Mouse (Mus musculus) thymus, postnatal 0 days (tissue): ENCODE data around the gene Stxbp3. TPM values are rescaled to one million over a fixed set of nuclear protein-coding genes. Genes with fewer than 3 reads are reported as not detected.

Source experiments
- DNase-seq: peaks from one replicate; pipeline ENCODE4 v3.0.0-alpha.2; 2015; ENCODE audit warnings: low spot score
- polyA plus RNA-seq: library from polyadenylated mRNA; unstranded; fragments of >200 nt; fragmentation: Nextera tagmentation; extraction: Ambion mirVana; gene quantifications from 2 replicates; pipeline ENCODE4 v1.2.1, GENCODE M21; 2015

The Stxbp3 gene
- polyA plus RNA-seq, 1 experiment from 2014 or later: 51.6 TPM

DNA sequence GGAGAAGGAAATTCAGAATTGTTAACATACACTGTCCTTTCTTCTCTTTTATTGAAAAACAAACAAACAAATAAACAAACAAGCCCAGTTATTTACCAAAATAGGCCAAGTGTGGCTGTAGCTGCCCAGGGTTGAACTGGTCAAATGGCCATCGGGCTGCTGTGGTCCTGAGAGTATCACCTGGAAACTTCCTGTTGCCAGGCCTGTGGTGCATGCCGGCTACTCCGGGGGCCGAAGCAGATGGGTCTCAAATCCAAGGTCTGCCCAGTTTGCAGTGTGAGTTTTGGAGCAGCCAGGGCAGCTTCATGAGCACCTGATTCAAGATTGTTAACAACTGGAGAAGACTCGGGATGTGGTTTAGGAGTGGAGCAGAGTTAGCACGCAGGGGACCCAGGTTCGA, 74.8 kb downstream of the Stxbp3 start:
- no peak for DNase-seq

DNA sequence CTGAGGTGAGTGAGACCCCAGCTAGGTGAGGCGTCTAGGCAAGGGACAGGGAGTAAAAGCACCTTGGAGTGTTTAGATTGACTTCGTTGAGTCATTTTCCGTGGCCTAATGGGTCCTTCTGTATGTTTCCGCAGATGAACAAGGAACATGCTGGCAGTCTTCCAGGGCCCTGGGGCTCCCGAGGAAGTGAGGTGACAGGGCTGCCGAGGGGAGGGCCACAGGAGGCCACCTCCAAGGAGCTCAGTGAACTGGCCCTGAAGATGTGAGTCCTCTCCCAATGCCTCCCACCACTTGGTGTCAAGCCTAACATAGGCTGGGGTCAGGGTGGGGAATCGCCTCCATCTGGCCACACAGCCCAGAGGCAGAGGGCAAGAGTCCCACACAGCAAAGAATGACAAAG, 75.3 kb downstream of the Stxbp3 start:
- DNase-seq: no peak

DNA sequence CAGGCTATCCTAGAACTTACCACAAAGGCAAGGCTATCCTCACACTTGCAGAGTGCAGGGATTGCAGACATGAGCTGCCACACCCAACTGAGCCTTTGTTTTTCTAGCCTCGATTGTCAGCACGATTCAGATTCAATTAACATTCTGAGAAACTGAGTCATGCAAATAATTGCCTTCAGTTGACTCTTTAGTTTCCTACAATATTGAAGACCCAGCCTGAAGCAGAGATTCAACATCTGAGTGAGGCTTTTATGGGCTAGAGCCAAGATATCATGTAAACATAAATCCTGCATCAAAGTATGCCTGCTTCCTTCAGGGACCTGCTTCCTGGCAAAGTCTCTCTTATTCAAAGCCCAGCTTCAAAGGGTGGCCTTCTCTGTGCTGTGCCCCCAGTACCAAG, 76.6 kb downstream of the Stxbp3 start:
- DNase-seq: no peak

DNA sequence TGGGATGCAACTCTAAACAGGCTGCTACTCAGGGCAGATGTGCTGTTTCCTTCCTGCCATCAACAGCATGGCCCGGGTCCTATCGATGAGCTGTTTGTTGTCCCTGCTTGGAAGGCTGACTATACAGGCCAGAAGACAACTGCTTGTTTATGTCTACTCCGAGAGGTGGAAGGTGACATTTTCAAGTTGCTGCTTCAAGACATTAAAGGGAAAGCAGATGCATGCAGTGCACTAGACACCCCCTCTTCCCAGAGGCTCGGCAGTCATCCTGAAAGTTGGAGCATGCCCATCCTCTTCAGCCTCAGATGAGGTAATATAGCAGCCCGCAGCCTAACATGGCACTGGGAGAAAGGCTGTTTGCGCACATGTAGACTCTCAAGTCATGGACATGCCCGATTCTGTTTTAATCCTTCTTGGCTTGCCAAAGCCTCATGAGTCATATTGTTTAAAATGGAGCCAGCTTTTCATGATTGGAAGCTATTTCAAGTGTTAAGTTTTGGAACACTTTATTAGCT, 77.7 kb downstream of the Stxbp3 start:
- DNase-seq: no peak

DNA sequence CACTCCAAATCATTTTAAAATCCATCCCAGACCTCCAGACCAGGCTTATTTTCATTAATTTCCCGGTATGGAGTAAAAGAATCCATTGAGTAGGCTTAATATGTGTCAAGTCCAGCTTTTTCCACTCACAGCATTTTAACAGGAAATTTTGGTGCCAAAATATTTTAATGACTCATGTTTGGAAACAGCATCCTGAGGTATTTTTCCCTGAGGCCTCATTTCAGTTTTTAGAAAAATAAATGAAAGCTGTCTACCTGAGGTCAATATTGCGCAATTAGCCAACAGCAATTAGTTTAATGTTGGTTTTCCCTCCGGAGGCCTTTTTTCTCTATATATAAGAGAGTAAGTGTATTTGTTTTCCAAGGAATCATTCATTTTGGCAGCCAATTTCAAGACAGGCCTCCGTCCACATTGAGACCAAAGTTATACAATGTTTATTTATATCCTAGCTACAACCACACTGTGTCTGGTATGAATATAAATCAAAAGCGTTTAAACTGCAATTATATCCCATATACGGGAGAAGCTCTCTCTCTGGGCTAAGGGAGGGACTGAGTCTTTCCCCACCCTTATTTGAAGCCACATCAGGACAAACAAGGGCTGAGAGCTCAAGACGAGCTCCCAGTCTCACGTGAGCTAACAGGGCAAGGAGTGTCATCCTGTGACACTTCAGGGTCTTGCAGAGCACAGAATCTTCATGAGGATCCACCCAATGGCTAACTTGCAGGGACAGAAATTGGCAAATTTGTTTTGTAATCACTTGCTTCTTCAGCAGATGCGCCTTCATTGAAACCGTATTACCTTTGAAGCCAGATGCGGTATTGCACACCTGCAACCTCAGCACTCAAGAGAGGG, 80.5 kb downstream of the Stxbp3 start:
- no peak for DNase-seq

DNA sequence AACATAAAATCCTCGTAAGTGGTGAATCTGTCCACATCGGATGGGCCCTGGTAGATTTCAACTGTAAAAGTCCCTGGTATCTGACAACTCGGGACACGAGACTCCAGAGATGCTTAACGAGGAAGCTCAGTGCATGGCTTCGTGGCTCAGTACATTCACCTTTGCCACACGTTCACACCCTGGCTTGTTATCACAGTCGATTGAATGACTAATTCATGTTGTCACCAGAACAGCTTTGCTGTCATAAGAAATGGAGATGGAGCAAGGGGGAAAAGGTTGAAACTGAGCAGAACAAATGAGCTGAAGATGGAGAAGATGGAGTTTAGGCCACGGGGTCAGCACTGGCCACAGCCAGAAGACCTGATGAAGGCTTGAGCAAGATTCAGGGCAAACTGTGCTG, 82.8 kb downstream of the Stxbp3 start:
- no peak for DNase-seq

DNA sequence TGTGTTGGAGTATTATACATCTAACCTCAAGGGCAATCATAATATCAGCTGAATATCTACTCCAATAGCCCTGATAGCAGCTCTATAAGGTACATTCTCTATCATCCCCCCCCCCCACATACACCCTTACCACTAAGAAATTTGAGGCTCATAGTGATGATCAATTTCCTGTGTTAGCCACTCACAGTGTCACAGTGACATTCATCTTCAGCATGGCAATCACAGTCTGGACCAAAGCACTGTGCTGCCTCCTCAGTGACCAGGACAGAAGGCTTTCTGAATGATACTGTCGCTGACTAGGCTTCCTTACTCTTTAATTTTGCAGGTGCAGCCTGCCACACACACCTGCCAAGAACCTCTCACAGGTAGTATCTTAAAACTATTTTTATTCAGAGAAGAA, 84.2 kb downstream of the Stxbp3 start:
- no peak for DNase-seq

DNA sequence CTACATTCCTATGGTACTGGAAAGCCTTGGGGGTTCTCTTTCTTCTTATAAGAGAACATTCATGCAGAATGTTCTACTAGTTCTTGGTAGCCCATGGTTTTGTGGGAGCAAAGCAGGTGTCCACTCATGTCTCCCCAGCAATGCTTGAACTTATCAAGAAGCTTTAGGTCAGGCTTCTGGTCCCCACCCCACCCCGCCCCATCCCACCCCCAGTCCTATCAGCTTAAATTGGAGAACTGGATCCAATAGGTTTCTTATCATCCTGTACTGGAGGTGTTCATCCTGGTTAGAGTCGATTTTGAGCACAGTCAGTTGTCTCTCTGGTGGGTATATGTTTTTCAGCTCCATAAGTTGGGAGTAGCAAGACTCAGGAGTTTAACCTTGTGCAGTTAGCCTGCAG, 84.8 kb downstream of the Stxbp3 start:
- DNase-seq: no peak

DNA sequence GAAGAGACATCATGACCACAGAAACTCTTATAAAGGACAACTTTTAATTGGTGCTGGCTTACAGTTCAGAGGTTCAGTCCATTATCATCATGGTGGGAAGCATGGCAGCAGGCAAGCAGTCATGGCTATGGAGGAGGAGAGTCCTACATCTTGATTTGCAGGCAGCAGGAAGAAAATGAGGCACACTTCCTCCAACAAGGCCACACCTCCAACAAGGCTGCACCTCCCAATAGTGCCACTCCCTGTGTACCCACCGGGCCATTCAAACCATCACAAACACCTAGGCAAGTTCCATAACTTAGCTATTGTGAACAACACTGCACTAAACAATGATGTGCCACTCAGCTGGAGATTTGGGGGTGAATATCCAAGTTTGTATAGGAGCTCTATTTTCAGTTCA, 85.8 kb downstream of the Stxbp3 start:
- DNase-seq: no peak

DNA sequence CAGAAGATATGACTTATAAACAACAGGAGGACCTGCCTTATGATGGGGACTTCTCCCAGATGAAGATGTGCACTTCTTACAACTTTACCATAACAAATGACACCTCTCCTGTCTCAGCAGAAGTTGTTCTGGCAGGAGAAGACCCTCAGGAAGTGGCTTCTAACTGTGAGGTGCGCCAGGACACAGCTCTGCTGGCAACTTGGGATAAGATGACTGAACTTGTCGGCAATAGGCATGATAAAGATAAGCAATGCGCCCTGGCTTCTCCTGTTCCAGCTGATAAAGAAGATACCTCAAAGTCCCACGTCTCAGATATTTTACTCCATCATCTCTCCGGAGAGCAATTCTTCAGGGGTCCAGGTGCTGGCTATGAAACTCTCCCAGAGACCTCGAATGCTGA, 88.6 kb downstream of the Stxbp3 start:
- DNase-seq: no peak

DNA sequence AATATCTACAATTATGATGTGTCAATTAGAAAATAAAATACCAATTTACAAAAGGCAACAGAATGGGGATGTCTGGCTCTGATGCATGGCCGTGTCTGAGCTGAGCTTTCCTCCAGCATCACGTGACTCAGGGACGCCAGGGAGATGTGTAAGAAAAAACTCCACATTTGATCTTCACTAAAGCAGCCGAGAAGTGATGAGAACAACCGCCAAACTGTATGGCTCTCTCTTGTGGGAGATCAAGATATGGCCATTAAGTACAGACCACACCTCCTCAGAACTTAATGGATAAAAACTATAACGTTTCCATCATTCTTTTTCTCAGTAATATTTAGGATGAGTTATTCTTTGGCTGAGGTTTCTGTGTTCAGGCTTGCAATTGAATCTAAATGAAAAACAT, 89.3 kb downstream of the Stxbp3 start:
- no peak for DNase-seq

DNA sequence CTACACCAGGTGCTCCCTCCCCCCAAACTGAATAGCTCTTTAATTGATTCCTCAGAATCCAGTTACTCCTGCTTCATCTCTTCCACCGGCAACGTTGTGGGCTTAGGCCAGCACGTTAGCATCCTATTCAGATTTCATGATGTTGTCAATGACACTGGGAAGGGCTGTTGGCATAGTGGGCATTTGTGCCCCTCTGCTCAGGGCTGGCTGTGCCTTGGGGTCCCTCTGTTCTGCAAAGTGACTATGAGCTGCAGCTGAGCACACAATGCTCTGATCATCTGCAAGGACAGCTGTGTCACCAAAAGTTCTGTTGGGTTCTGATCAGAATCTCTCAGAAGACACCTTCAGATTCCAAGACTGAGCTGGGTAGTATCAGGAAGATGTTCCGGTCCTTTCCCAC, 96.3 kb downstream of the Stxbp3 start:
- DNase-seq: no peak

Other genes starting within 250 kb of the Stxbp3 start
- gene Wdr47, start 249.2 kb downstream of the Stxbp3 start, polyA plus RNA-seq: 6.8 and 8.1 TPM in 2 replicates
- 71.5 and 75.4 TPM in 2 replicates for gene Clcc1, start 186.6 kb downstream of the Stxbp3 start, polyA plus RNA-seq
- gene Gpsm2, start 118.2 kb downstream of the Stxbp3 start, polyA plus RNA-seq: 29.6 and 34.4 TPM in 2 replicates
- gene Aknad1, start 100.9 kb downstream of the Stxbp3 start, polyA plus RNA-seq: 0.06 and 0.07 TPM in 2 replicates
- 0.95 and 1.3 TPM in 2 replicates for gene Fndc7, start 49.5 kb upstream of the Stxbp3 start, polyA plus RNA-seq
- 96.0 and 112 TPM in 2 replicates for gene Prpf38b, start 71.2 kb upstream of the Stxbp3 start, polyA plus RNA-seq
- 2.2 and 2.3 TPM in 2 replicates for gene Henmt1, start 99.3 kb upstream of the Stxbp3 start, polyA plus RNA-seq
- not detected in 2 replicates for gene Gm9857, start 99.9 kb upstream of the Stxbp3 start, polyA plus RNA-seq
- gene Fam102b, start 187.1 kb upstream of the Stxbp3 start, polyA plus RNA-seq: 8.1 and 9.5 TPM in 2 replicates
- not detected in 2 replicates for gene Slc25a54, start 239.9 kb upstream of the Stxbp3 start, polyA plus RNA-seq